Mouse (Mus musculus) lung, embryonic 15.5 days (tissue): ENCODE measurements around the gene Clta. TPM values are rescaled to one million over a fixed set of nuclear protein-coding genes. Genes with fewer than 3 reads are reported as not detected.

Source experiments
- polyA plus RNA-seq: library from polyadenylated mRNA; unstranded; fragments of >200 nt; fragmentation: Nextera tagmentation; extraction: Ambion mirVana; gene quantifications from 2 replicates; pipeline ENCODE4 v1.2.1, GENCODE M21; 2015

Gene Clta
- polyA plus RNA-seq, 1 experiment from 2014 or later: 223 TPM

Other genes with a start within 250 kb of the Clta start
- gene Olfr159, start 233.4 kb upstream of the Clta start, polyA plus RNA-seq: not detected in 2 replicates
- not detected in 2 replicates for gene Olfr156, start 180.6 kb upstream of the Clta start, polyA plus RNA-seq
- gene Olfr157, start 164.3 kb upstream of the Clta start, polyA plus RNA-seq: not detected in 2 replicates
- gene Olfr155, start 152.9 kb upstream of the Clta start, polyA plus RNA-seq: not detected in 2 replicates
- gene Reck, start 128.9 kb upstream of the Clta start, polyA plus RNA-seq: 23.0 and 23.2 TPM in 2 replicates
- 66.8 and 67.9 TPM in 2 replicates for gene Glipr2, start 47.1 kb upstream of the Clta start, polyA plus RNA-seq
- not detected in 2 replicates for gene Ccin, start 21.0 kb upstream of the Clta start, polyA plus RNA-seq
- 40.0 and 43.1 TPM in 2 replicates for gene Gne, start 79.7 kb downstream of the Clta start, polyA plus RNA-seq
- 17.4 and 19.4 TPM in 2 replicates for gene Rnf38, start 229.3 kb downstream of the Clta start, polyA plus RNA-seq